Mouse (Mus musculus): ENCODE measurements around the gene Akap8l. TPM values are rescaled to one million over a fixed set of nuclear protein-coding genes. Genes with fewer than 3 reads are reported as not detected.

The Akap8l gene
- polyA plus RNA-seq, 1 experiment = 114 TPM

GRCm38 (mm10) chr17:32358192-32358942 lies 8.0 kb upstream of the Akap8l start:
- no peak for DNase-seq (ENCODE audit: low read depth)

- no peak for DNase-seq (ENCODE audit: low read depth)
These were observed 6.7 kb upstream of the Akap8l start for GRCm38 (mm10) chr17:32356766-32357760.

- no peak for DNase-seq (ENCODE audit: low read depth)
These were observed 5.9 kb upstream of the Akap8l start for GRCm38 (mm10) chr17:32356281-32356680.

GRCm38 (mm10) chr17:32355031-32355430 lies 4.6 kb upstream of the Akap8l start:
- no peak for DNase-seq (ENCODE audit: low read depth)

- no peak for DNase-seq (ENCODE audit: low read depth)
These were observed 3.8 kb upstream of the Akap8l start for GRCm38 (mm10) chr17:32354211-32354610.

GRCm38 (mm10) chr17:32353696-32354095 lies 3.3 kb upstream of the Akap8l start:
- DNase-seq (ENCODE audit: low read depth) = no peak

- DNase-seq (ENCODE audit: low read depth) = no peak
These were observed 1.3 kb upstream of the Akap8l start for GRCm38 (mm10) chr17:32351726-32352125.

GRCm38 (mm10) chr17:32351269-32351668 lies 862 bp upstream of the Akap8l start:
- no peak for DNase-seq (ENCODE audit: low read depth)

GRCm38 (mm10) chr17:32349851-32350381 lies 491 bp downstream of the Akap8l start:
- no peak for DNase-seq (ENCODE audit: low read depth)

GRCm38 (mm10) chr17:32349037-32349732 lies 1.2 kb downstream of the Akap8l start:
- no peak for DNase-seq (ENCODE audit: low read depth)

- no peak for DNase-seq (ENCODE audit: low read depth)
These were observed 2.0 kb downstream of the Akap8l start for GRCm38 (mm10) chr17:32348406-32348805.

- no peak for DNase-seq (ENCODE audit: low read depth)
These were observed 9.3 kb downstream of the Akap8l start for GRCm38 (mm10) chr17:32341102-32341501.

- DNase-seq (ENCODE audit: low read depth) = no peak
These were observed 10.3 kb downstream of the Akap8l start for GRCm38 (mm10) chr17:32340110-32340509.

GRCm38 (mm10) chr17:32335869-32336268 lies 14.5 kb downstream of the Akap8l start:
- no peak for DNase-seq (ENCODE audit: low read depth)

- no peak for DNase-seq (ENCODE audit: low read depth)
These were observed 15.5 kb downstream of the Akap8l start for GRCm38 (mm10) chr17:32334921-32335320.

- no peak for DNase-seq (ENCODE audit: low read depth)
These were observed 16.6 kb downstream of the Akap8l start for GRCm38 (mm10) chr17:32333675-32334303.

GRCm38 (mm10) chr17:32327501-32327900 lies 22.9 kb downstream of the Akap8l start:
- DNase-seq (ENCODE audit: low read depth) = no peak

GRCm38 (mm10) chr17:32322809-32323208 lies 27.6 kb downstream of the Akap8l start:
- no peak for DNase-seq (ENCODE audit: low read depth)

GRCm38 (mm10) chr17:32321836-32322235 lies 28.6 kb downstream of the Akap8l start:
- DNase-seq (ENCODE audit: low read depth) = no peak

GRCm38 (mm10) chr17:32321390-32321734 lies 29.0 kb downstream of the Akap8l start:
- DNase-seq (ENCODE audit: low read depth) = no peak

Data from gonadal fat pad, adult 2 months (tissue).